30 mouse cellular contexts compared by ENCODE assay signal in the genomic region with DNA sequence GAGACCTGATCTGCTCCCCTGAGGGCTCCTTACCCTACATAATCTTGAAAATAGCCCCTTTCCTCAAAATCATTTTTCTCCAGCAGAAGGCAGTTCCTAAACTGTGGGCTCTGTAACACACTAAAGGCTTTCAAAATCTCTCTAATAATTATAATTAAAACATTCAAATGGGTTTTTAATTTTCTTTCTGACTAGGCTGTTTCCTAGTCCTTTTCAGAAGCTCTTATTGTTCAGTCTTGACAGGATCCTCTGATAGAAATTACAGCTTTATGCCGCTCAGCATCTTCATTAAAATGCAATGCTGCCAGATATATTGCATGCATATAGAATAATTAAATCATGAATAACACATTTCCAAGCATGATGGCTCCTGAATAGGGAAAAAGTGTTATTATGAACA.
A peak's percentile ranks its signal among the peaks of the same experiment; 100 is the strongest.
DNase-seq lines count a peak whose midpoint lies in the region; ATAC-seq lines count a peak whose summit lies in the region.
"Had no signal": no experiment of that assay in that cellular context is flagged by ENCODE, and none has a peak within 500 bp of the region (broad histone marks: within the 10 kb centered on the region; RNA-seq: fewer than 3 reads in every experiment).

No protein-coding gene starts in this region.

- no peak overlapping the region for H3K4me3 ChIP-seq in hindbrain, embryonic 14.5 days (replicated peaks; ENCODE audit: low read length)
- H3K4me3 ChIP-seq in hindbrain, embryonic 11.5 days (ENCODE audit: low read depth, low read length), result no peak overlapping the region
- H3K4me3 ChIP-seq in neural tube, embryonic 12.5 days, result no peak overlapping the region
- H3K4me3 ChIP-seq in midbrain, embryonic 14.5 days (replicated peaks; ENCODE audit: low read depth, low read length), result no peak overlapping the region
- H3K4me3 ChIP-seq: embryonic facial prominence, embryonic 10.5 days; embryonic facial prominence, embryonic 15.5 days; intestine, embryonic 15.5 days; limb, embryonic 13.5 days; liver, embryonic 12.5 days had no signal

- peak; percentile 24 for DNase-seq in hindbrain, embryonic 14.5 days (ENCODE audit: low spot score)
- no peak for DNase-seq in hindbrain, embryonic 11.5 days (ENCODE audit: low spot score)
- DNase-seq in neural tube, embryonic 10.5 days (ENCODE audit: extremely low spot score, low spot score), result no peak
- peak; percentile 46 for DNase-seq in midbrain, embryonic 14.5 days
- no peak for DNase-seq in heart, postnatal 36 days
- no peak for DNase-seq in T-cell, adult 2 months (ENCODE audit: low spot score)
- DNase-seq: adrenal gland, adult 2 months; adrenal gland, postnatal 36 days; B cell, adult 2 months; cerebellum, adult 8-10 months; cerebellum, postnatal 25 days; gastrocnemius, postnatal 36 days; heart, adult 18-20 months; kidney, adult 2 months; kidney, postnatal 4 days; liver, postnatal 0 days; lung, postnatal 36 days; right cerebral cortex, adult 18-20 months; right cerebral cortex, postnatal 4 days; thymus, adult 2 months; thymus, postnatal 4 days had no signal

- intact Hi-C loops in heart, postnatal 36 days (cut with DNase I), result no loop called here

- no peaks in the 10 kb centered on the region for H3K36me3 ChIP-seq in hindbrain, embryonic 14.5 days (replicated peaks; ENCODE audit: control insufficient read depth, insufficient read depth)
- no peaks in the 10 kb centered on the region for H3K36me3 ChIP-seq in hindbrain, embryonic 11.5 days (ENCODE audit: control insufficient read depth, insufficient read depth, low read length)
- no peaks in the 10 kb centered on the region for H3K36me3 ChIP-seq in neural tube, embryonic 12.5 days
- H3K36me3 ChIP-seq in midbrain, embryonic 14.5 days (ENCODE audit: control insufficient read depth, insufficient read depth, low read length), result no peaks in the 10 kb centered on the region
- H3K36me3 ChIP-seq: embryonic facial prominence, embryonic 10.5 days; embryonic facial prominence, embryonic 15.5 days; intestine, embryonic 15.5 days; limb, embryonic 13.5 days; liver, embryonic 12.5 days had no signal

- no peak overlapping the region for H3K27ac ChIP-seq in hindbrain, embryonic 14.5 days
- H3K27ac ChIP-seq in hindbrain, embryonic 11.5 days (ENCODE audit: low read depth, low read length), result no peak overlapping the region
- no peak overlapping the region for H3K27ac ChIP-seq in neural tube, embryonic 12.5 days
- no peak overlapping the region for H3K27ac ChIP-seq in midbrain, embryonic 14.5 days (replicated peaks; ENCODE audit: low read depth, low read length)
- H3K27ac ChIP-seq: embryonic facial prominence, embryonic 10.5 days; embryonic facial prominence, embryonic 15.5 days; intestine, embryonic 15.5 days; kidney, postnatal 0 days; limb, embryonic 13.5 days; liver, embryonic 12.5 days had no signal

- no peaks in the 10 kb centered on the region for H3K27me3 ChIP-seq in hindbrain, embryonic 14.5 days (ENCODE audit: control insufficient read depth, insufficient read depth, low read length)
- no peaks in the 10 kb centered on the region for H3K27me3 ChIP-seq in hindbrain, embryonic 11.5 days (ENCODE audit: control insufficient read depth, insufficient read depth, low read length)
- no peaks in the 10 kb centered on the region for H3K27me3 ChIP-seq in neural tube, embryonic 12.5 days (replicated peaks)
- no peaks in the 10 kb centered on the region for H3K27me3 ChIP-seq in midbrain, embryonic 14.5 days (ENCODE audit: control insufficient read depth, insufficient read depth, low read length)
- H3K27me3 ChIP-seq: embryonic facial prominence, embryonic 15.5 days; intestine, embryonic 15.5 days; limb, embryonic 13.5 days; liver, embryonic 12.5 days had no signal

- no peaks in the 10 kb centered on the region for H3K9me3 ChIP-seq in hindbrain, embryonic 14.5 days (ENCODE audit: control insufficient read depth, low read length)
- H3K9me3 ChIP-seq in hindbrain, embryonic 11.5 days (ENCODE audit: control insufficient read depth, low read length), result no peaks in the 10 kb centered on the region
- no peaks in the 10 kb centered on the region for H3K9me3 ChIP-seq in neural tube, embryonic 12.5 days
- no peaks in the 10 kb centered on the region for H3K9me3 ChIP-seq in midbrain, embryonic 14.5 days (ENCODE audit: control insufficient read depth, low read length)
- H3K9me3 ChIP-seq: embryonic facial prominence, embryonic 10.5 days; embryonic facial prominence, embryonic 15.5 days; intestine, embryonic 15.5 days; limb, embryonic 13.5 days; liver, embryonic 12.5 days had no signal

- ATAC-seq in hindbrain, embryonic 14.5 days (ENCODE audit: low FRiP score), result peak; percentile 24; the same call in 1 of the 2 replicates
- no peak for ATAC-seq in hindbrain, embryonic 11.5 days (ENCODE audit: low FRiP score)
- ATAC-seq in neural tube, embryonic 12.5 days (ENCODE audit: low FRiP score, low read depth), result 0 out of 2 replicates have a peak, but pooled peaks have one; percentile 21
- ATAC-seq in midbrain, embryonic 14.5 days (ENCODE audit: low FRiP score, low TSS enrichment), result no peak; the same call in 1 of the 2 replicates
- ATAC-seq: activated CD4-positive, CD25-positive, alpha-beta regulatory T cell, adult 4 months; intestine, embryonic 15.5 days; liver, embryonic 12.5 days; liver, postnatal 0 days had no signal

- WGBS in hindbrain, embryonic 14.5 days, result 51% methylated on average over 1 of the region's 1 CpGs
- 84% methylated on average over 1 of the region's 1 CpGs for whole genome bisulfite sequencing in hindbrain, embryonic 11.5 days
- 80% methylated on average over 1 of the region's 1 CpGs for WGBS in neural tube, embryonic 12.5 days
- 42% methylated on average over 1 of the region's 1 CpGs for WGBS in midbrain, embryonic 14.5 days

- H3K4me2 ChIP-seq in hindbrain, embryonic 14.5 days (replicated peaks), result no peak overlapping the region
- no peak overlapping the region for H3K4me2 ChIP-seq in hindbrain, embryonic 11.5 days (replicated peaks; ENCODE audit: low read depth, low read length)
- no peak overlapping the region for H3K4me2 ChIP-seq in neural tube, embryonic 12.5 days (replicated peaks)
- no peak overlapping the region for H3K4me2 ChIP-seq in midbrain, embryonic 14.5 days (ENCODE audit: low read length)
- H3K4me2 ChIP-seq: embryonic facial prominence, embryonic 15.5 days; heart, embryonic 11.5 days; intestine, embryonic 15.5 days; limb, embryonic 13.5 days; liver, embryonic 12.5 days had no signal

- H3K9ac ChIP-seq in hindbrain, embryonic 14.5 days, result no peak overlapping the region
- H3K9ac ChIP-seq in hindbrain, embryonic 11.5 days (ENCODE audit: low read depth, low read length), result no peak overlapping the region
- no peak overlapping the region for H3K9ac ChIP-seq in neural tube, embryonic 12.5 days
- no peak overlapping the region for H3K9ac ChIP-seq in midbrain, embryonic 14.5 days (replicated peaks; ENCODE audit: low read length)
- H3K9ac ChIP-seq: embryonic facial prominence, embryonic 15.5 days; intestine, embryonic 15.5 days; limb, embryonic 13.5 days; liver, embryonic 12.5 days; liver, postnatal 0 days had no signal

- no peaks in the 10 kb centered on the region for H3K4me1 ChIP-seq in hindbrain, embryonic 14.5 days (replicated peaks; ENCODE audit: control insufficient read depth, insufficient read depth, low read length)
- no peaks in the 10 kb centered on the region for H3K4me1 ChIP-seq in hindbrain, embryonic 11.5 days (replicated peaks; ENCODE audit: control insufficient read depth, insufficient read depth, low read length)
- H3K4me1 ChIP-seq in neural tube, embryonic 12.5 days, result no peaks in the 10 kb centered on the region
- no peaks in the 10 kb centered on the region for H3K4me1 ChIP-seq in midbrain, embryonic 14.5 days (ENCODE audit: control insufficient read depth, insufficient read depth, low read length)
- H3K4me1 ChIP-seq: embryonic facial prominence, embryonic 10.5 days; embryonic facial prominence, embryonic 15.5 days; intestine, embryonic 15.5 days; limb, embryonic 13.5 days; liver, embryonic 12.5 days had no signal

Comparison
In these comparisons a context has a peak if more than half of its experiments do, and no peak if none do; other contexts are left out.
1. ATAC-seq: peak in hindbrain, embryonic 14.5 days (single experiment) and neural tube, embryonic 12.5 days (single experiment); none in hindbrain, embryonic 11.5 days (single experiment) and midbrain, embryonic 14.5 days (single experiment).
2. DNase-seq: peak in hindbrain, embryonic 14.5 days (single experiment) and midbrain, embryonic 14.5 days (single experiment); none in hindbrain, embryonic 11.5 days (single experiment), neural tube, embryonic 10.5 days (single experiment), heart, postnatal 36 days (0 of 2) and T-cell, adult 2 months (single experiment).